Mouse (Mus musculus): ENCODE results near the gene Ankrd63. TPM values are rescaled to one million over a fixed set of nuclear protein-coding genes. Genes with fewer than 3 reads are reported as not detected.

Ankrd63 gene
- polyA plus RNA-seq, 1 experiment: 5.0 TPM

DNA sequence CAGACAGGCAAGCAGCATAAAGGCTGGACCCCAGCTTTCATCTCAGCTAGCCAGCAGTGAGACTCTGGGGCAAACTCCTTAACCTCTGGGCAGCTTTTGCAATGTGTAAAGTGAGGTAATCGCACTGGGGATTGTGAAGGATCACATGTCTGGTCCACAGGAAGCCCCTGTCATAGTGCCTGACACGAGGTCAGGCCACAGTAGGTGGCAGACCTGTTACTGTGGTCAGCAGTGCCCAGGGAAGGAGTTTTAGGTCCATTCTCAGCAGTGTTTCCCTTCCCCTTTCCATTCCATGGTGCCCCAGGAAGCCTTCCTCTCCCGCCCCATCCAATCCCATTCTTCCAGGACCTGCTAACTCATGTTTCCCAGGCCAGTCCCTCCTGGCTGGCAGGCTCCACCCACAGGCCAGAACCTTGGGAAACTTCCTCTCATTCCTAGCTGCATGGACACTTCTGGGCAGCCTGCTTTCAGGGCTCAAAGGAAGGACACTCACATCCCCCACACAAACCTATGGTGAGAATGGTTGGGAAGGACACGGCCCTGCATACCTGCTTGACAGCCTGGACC is 6.0 kb upstream of the Ankrd63 start:
- TF ChIP-seq POLR2A (IDR thresholded peaks at IDR 0.05; ENCODE audit: borderline replicate concordance, extremely low read depth, low read depth, low read length) (no peak), CTCF (IDR thresholded peaks at IDR 0.05; ENCODE audit: insufficient read depth, low read length) (no peak)
- no peak for DNase-seq
- no peak overlapping the region for H3K4me3 ChIP-seq (replicated peaks; ENCODE audit: extremely low read depth, low read depth, low read length)
- peaks cover 10% of the 10 kb centered on the region for H3K4me1 ChIP-seq (ENCODE audit: control insufficient read depth, insufficient read depth, low read length)
- 52% methylated on average over 4 of the region's 4 CpGs for WGBS

DNA sequence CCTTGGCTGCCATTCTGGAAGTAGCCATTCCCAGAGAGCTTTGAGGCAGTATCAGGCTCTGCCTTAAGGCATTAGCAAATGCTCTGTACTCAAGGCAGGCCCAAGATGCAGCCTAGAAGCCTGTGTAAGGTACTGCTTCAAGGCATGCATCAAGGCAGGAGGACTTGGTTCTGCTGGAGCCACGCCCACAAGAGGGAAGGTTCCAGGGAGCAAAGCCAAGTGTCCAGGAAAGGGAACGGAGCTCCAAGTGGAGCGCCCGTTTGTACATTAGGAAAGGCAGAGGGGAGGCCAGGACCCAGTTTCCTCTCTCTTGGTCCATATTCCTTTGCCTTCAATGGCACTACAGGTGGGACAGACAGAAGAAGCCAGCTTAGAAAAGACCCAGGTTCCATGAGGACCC is 4.7 kb upstream of the Ankrd63 start:
- WGBS: 43% methylated on average over 4 of the region's 4 CpGs
- Histone ChIP-seq H3K4me1 (ENCODE audit: control insufficient read depth, insufficient read depth, low read length) (peaks cover 15% of the 10 kb centered on the region), H3K4me3 (replicated peaks; ENCODE audit: extremely low read depth, low read depth, low read length) (no peak overlapping the region)
- no peak for DNase-seq
- TF ChIP-seq CTCF (IDR thresholded peaks at IDR 0.05; ENCODE audit: insufficient read depth, low read length): no peak
- no peak for TF ChIP-seq POLR2A (IDR thresholded peaks at IDR 0.05; ENCODE audit: borderline replicate concordance, extremely low read depth, low read depth, low read length)

DNA sequence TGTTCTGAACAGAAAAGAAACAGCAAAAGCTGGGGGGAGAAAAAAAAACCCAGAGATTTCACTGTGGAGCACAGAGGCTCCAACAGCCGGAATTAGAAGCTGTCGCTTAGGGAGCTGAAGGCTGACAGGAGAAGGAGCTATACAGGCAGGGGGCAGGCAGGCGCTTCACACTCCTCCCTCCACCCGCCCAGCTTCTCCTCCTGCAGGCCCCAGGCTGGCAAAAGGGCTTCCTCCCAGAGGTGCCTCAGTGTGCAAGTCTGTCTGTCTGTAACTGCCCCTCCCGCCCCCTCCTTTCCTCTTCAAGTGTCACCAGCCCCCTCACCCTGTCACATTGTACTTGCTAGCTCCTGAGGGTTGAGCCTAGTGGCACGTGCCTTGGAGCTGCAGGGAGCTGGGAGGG is 2.7 kb upstream of the Ankrd63 start:
- WGBS: 36% methylated on average over 6 of the region's 6 CpGs
- no peak for DNase-seq
- no peak for TF ChIP-seq CTCF (IDR thresholded peaks at IDR 0.05; ENCODE audit: insufficient read depth, low read length)
- TF ChIP-seq POLR2A (IDR thresholded peaks at IDR 0.05; ENCODE audit: borderline replicate concordance, extremely low read depth, low read depth, low read length): no peak
- H3K4me1 ChIP-seq (ENCODE audit: control insufficient read depth, insufficient read depth, low read length): peaks cover 13% of the 10 kb centered on the region
- no peak overlapping the region for H3K4me3 ChIP-seq (replicated peaks; ENCODE audit: extremely low read depth, low read depth, low read length)

DNA sequence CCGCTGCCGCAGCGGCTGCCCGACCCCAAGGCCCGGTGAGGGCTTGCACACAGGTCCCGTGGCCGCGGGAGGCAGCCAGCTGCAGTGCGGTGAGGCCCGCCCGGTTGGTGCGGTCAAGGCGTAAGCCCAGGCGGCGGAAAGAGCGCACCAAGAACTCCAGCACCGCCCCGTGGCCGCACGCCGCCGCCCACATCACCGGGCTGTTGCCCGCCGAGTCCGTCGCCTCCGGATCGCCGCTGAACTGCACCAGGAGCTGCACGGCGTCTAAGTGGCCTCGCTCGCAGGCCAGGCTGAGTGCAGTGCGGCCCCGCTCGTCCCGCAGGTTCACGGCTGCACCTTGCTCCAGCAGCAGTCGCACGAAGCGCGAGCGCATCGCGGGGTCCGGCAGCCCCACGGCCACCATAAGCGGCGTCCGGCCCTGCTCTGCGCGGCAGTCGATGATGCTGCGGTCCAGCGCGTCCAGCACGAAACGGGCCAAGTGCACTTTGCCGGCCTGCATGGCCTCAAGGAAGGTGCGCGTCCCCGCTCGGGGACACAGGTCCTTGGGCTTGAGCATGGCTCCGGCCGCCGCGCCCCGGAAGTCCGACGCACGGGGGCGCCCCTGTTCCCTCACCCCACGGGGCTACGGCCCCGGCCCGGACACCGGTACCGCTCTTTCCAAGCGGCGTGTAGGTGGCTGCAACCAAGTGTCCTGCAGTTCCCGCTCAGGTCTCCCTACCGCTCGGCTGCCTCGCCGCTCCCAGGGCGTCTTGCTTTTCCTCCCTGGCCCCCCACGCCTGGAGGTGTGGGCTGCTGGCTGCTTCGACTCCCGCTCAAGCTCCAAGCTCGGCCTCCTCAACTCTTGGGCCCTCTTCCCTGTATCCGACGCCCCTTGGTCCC is 641 bp downstream of the Ankrd63 start:
- TF ChIP-seq POLR2A (IDR thresholded peaks at IDR 0.05; ENCODE audit: borderline replicate concordance, extremely low read depth, low read depth, low read length): peak; percentile 32; the same call in 1 of the 2 replicates
- no peak for TF ChIP-seq CTCF (IDR thresholded peaks at IDR 0.05; ENCODE audit: insufficient read depth, low read length)
- peak; percentile 61 for DNase-seq
- H3K4me1 ChIP-seq (ENCODE audit: control insufficient read depth, insufficient read depth, low read length): peaks cover 8% of the 10 kb centered on the region
- WGBS: 1% methylated on average over 93 of the region's 93 CpGs
- peak overlapping the region; percentile 77 for H3K4me3 ChIP-seq (replicated peaks; ENCODE audit: extremely low read depth, low read depth, low read length)

DNA sequence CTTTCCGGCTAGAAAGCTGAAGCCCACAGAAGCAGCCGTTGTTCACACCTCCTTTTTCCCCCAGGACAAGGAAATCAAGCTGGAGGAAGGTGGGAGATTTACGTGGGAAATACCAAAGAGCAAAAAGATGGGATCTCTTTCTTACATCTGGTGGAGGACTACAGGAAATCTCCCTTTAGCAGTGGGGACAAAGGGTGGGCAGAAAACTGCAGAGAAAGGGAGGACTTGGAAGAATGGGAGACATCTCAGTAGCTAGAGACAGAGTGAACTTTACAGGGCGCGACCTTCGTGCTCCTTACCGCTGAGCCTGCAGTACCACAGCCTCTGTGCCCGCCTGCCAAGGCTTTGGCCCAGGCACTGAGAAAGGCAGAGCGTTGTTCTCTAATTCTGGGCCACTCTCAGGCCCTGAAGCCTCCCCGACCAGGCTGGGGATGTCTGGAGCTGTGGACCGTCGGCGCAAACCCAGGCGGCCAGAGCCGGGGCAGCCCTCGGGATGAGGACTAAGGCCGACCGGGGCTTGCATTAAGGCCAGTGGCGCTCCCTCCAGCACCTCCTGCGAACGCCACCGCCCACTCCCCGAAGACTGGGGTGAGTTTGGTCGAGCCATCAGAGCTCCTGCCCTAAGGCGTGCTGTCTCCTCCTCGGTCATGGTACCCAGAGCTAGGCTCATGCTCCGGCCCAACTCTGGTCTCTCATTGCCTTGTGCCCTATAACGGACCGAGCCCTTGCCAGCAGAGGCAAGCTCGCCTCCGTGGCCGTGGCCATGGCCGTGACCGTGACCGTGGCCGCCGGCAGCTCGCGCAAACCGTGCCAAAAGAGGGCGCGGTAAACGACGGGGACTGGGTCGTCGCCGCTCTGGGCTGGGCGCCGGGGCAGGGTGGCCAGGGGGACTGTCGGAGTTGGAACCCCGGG is 1.5 kb downstream of the Ankrd63 start:
- Histone ChIP-seq H3K4me3 (replicated peaks; ENCODE audit: extremely low read depth, low read depth, low read length) (peak overlapping the region; percentile 77), H3K4me1 (ENCODE audit: control insufficient read depth, insufficient read depth, low read length) (peaks cover 8% of the 10 kb centered on the region)
- TF ChIP-seq POLR2A (IDR thresholded peaks at IDR 0.05; ENCODE audit: borderline replicate concordance, extremely low read depth, low read depth, low read length) (peak; percentile 21; the same call in 1 of the 2 replicates), CTCF (IDR thresholded peaks at IDR 0.05; ENCODE audit: insufficient read depth, low read length) (no peak)
- 20% methylated on average over 51 of the region's 51 CpGs for WGBS
- no peak for DNase-seq

DNA sequence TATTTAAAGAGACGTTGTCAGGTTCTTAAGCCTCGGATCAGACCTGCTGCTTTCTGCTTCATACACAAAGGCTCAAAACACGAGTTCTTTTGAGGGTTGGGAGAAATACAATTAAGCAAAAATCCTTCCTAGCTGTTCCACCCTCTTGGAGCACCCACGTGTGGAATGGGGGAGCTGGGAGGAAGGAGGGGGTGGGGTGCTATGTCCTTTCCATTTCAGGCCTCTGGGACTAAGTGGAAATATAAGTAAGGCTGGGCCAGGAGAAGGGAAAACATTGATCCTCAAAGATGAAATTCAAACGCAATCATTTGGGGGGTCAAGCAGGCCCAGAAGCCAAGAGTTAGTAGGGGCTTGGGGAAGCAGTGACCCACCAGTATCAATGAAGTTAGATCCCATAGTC is 2.6 kb downstream of the Ankrd63 start:
- TF ChIP-seq POLR2A (IDR thresholded peaks at IDR 0.05; ENCODE audit: borderline replicate concordance, extremely low read depth, low read depth, low read length) (no peak), CTCF (IDR thresholded peaks at IDR 0.05; ENCODE audit: insufficient read depth, low read length) (no peak)
- WGBS: 47% methylated on average over 5 of the region's 5 CpGs
- Histone ChIP-seq H3K4me3 (replicated peaks; ENCODE audit: extremely low read depth, low read depth, low read length) (no peak overlapping the region), H3K4me1 (ENCODE audit: control insufficient read depth, insufficient read depth, low read length) (peaks cover 8% of the 10 kb centered on the region)
- no peak for DNase-seq

DNA sequence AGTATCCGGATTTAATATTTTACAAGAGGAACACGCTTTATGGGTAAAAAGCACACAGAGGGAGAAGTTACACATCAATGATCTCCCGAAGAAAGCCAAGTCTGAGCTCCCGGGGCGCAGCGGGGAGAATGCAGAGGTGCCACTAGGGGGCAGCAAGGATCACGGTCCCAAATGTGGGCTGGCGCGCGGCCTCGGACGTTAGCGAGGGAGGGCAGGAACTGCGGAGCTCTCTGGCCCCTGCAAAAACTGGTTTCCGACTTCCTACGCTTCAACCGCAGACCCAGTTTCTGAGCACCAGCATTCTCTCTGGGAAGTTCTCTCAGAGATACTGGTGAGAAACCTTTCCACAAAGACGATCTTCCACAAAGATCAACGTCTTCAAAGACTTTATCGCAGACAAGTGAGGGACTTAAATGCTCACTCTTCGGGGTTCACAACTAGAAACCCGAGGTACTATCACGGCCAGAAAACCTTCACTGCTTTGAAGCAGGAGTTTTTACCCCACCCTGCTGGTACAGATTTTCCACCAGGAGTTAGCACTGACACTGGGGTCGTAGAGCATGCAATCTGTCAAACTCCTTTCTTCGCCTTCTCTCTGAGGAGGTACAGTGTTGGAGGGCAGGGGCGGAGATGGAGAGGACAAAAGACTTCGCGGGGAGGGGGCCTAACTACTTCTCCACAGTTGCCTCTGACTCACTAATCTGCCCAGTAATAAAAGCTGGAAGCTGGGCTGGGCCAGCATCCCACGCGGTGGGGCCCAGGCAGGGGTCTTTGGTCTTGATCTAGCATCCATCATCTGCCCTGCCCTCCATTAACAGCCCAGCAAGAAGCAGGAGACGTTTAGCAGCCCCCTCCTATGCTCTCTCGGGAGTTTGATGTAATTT is 3.3 kb downstream of the Ankrd63 start:
- Histone ChIP-seq H3K4me1 (ENCODE audit: control insufficient read depth, insufficient read depth, low read length) (peaks cover 8% of the 10 kb centered on the region), H3K4me3 (replicated peaks; ENCODE audit: extremely low read depth, low read depth, low read length) (no peak overlapping the region)
- WGBS: 8% methylated on average over 32 of the region's 32 CpGs
- no peak for TF ChIP-seq POLR2A (IDR thresholded peaks at IDR 0.05; ENCODE audit: borderline replicate concordance, extremely low read depth, low read depth, low read length)
- TF ChIP-seq CTCF (IDR thresholded peaks at IDR 0.05; ENCODE audit: insufficient read depth, low read length): peak; percentile 74
- DNase-seq: peak; percentile 85

DNA sequence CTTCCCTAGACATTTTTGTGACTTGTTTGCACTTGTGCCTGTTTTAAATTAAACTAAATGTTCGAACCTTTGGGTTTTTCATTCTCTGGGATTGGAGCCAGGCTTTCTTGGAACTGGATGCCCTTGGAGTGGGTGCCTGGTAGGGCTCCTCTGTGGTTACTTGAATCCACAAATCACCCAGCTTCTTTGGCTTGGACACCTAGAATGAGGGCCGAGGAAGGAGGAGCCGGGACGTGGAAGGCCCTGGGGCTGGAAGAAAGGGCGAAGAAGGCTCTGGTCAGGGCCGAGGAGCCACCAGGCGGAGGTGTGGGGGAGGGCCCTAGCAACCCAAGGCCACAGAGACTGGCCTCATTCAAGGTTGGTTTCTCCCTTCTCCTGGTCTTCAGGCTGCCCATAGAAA is 5.8 kb downstream of the Ankrd63 start:
- WGBS: 33% methylated on average over 7 of the region's 7 CpGs
- DNase-seq: no peak
- no peak for TF ChIP-seq CTCF (IDR thresholded peaks at IDR 0.05; ENCODE audit: insufficient read depth, low read length)
- no peak for TF ChIP-seq POLR2A (IDR thresholded peaks at IDR 0.05; ENCODE audit: borderline replicate concordance, extremely low read depth, low read depth, low read length)

More for the DNA sequence above, 5.8 kb downstream of the Ankrd63 start:
- Histone ChIP-seq H3K4me3 (replicated peaks; ENCODE audit: extremely low read depth, low read depth, low read length) (no peak overlapping the region), H3K4me1 (ENCODE audit: control insufficient read depth, insufficient read depth, low read length) (peaks cover under 1% of the 10 kb centered on the region)

Measured in lung, adult 2 months (tissue).